In genomic region chr4:99941655-99942414, GRCm38 (mm10) we compare ENCODE assay signal across 8 mouse cellular contexts. TPM values are rescaled to one million over a fixed set of nuclear protein-coding genes. Genes with fewer than 3 reads are reported as not detected.
A peak's percentile ranks its signal among the peaks of the same experiment; 100 is the strongest.
DNase-seq lines count a peak whose midpoint lies in the region; ATAC-seq and TF ChIP-seq lines count a peak whose summit lies in the region.

No protein-coding gene starts in this region.

- H3K36me3 ChIP-seq in lung, embryonic 14.5 days (ENCODE audit: insufficient read depth): no peaks in the 10 kb centered on the region
- no peaks in the 10 kb centered on the region for H3K36me3 ChIP-seq in midbrain, embryonic 10.5 days

- H3K4me3 ChIP-seq in lung, embryonic 14.5 days (ENCODE audit: low read depth, low read length): no peak overlapping the region
- H3K4me3 ChIP-seq in midbrain, embryonic 10.5 days: no peak overlapping the region

- peak; percentile 41 for DNase-seq in layer of hippocampus, adult 11-12 months (ENCODE audit: low spot score)
- no peak for DNase-seq in layer of hippocampus, postnatal 25 days (ENCODE audit: extremely low spot score in 1 of 2, low spot score in 1 of 2)
- DNase-seq in adrenal gland, adult 18-20 months (ENCODE audit: low spot score in 2 of 2): peak; percentile 40 to 46
- peak; percentile 70 to 73 for DNase-seq in heart, postnatal 10 days
- DNase-seq in lung, embryonic 14.5 days: peak; percentile 66
- DNase-seq in midbrain, embryonic 10.5 days (ENCODE audit: low spot score): no peak
- DNase-seq in right cerebral cortex, adult 2 months (ENCODE audit: low spot score in 2 of 2): no peak

- intact Hi-C loops in heart, postnatal 10 days (cut with DNase I): no loop called here

- H3K4me2 ChIP-seq in lung, embryonic 14.5 days: no peak overlapping the region

- 63% methylated on average over 10 of the region's 10 CpGs for WGBS in lung, embryonic 14.5 days
- WGBS in midbrain, embryonic 10.5 days: 78% methylated on average over 10 of the region's 10 CpGs

- ATAC-seq in lung, embryonic 14.5 days (ENCODE audit: insufficient read depth): no peak; the same call in none of the 2 replicates
- no peak for ATAC-seq in monocyte, adult 5-6 weeks (replicated peaks; ENCODE audit: insufficient number of reproducible peaks, low FRiP score, low TSS enrichment, poor library complexity, severe bottlenecking)

- H3K27ac ChIP-seq in lung, embryonic 14.5 days (ENCODE audit: low read depth): no peak overlapping the region
- H3K27ac ChIP-seq in midbrain, embryonic 10.5 days (replicated peaks): no peak overlapping the region

- H3K4me1 ChIP-seq in lung, embryonic 14.5 days (ENCODE audit: insufficient read depth): peaks cover 8% of the 10 kb centered on the region; the same call in 1 of the 2 replicates
- H3K4me1 ChIP-seq in midbrain, embryonic 10.5 days: peaks cover 10% of the 10 kb centered on the region

- TF ChIP-seq CTCF in lung, embryonic 14.5 days (IDR thresholded peaks at IDR 0.05; ENCODE audit: low read depth): peak; percentile 49

- H3K27me3 ChIP-seq in lung, embryonic 14.5 days (ENCODE audit: insufficient read depth, low read length): no peaks in the 10 kb centered on the region
- no peaks in the 10 kb centered on the region for H3K27me3 ChIP-seq in midbrain, embryonic 10.5 days (ENCODE audit: low read depth, poor library complexity, severe bottlenecking)

- no peaks in the 10 kb centered on the region for H3K9me3 ChIP-seq in lung, embryonic 14.5 days (ENCODE audit: low read depth, low read length)
- no peaks in the 10 kb centered on the region for H3K9me3 ChIP-seq in midbrain, embryonic 10.5 days (replicated peaks)

- H3K9ac ChIP-seq in lung, embryonic 14.5 days: no peak overlapping the region

RNA-seq across cellular contexts. Expression of gene Itgb3bp, which starts 12.2 kb away (rescaled TPM):
- 1 to 10 TPM; 4.4 to 6.0 TPM for total RNA-seq in layer of hippocampus, postnatal 25 days (2021)
- 1 to 10 TPM; 4.9 to 5.9 TPM for total RNA-seq in adrenal gland, adult 18-20 months (2021)
- total RNA-seq in heart, postnatal 10 days (2021): 1 to 10 TPM; 7.6 to 8.8 TPM
- 39.0 and 41.6 TPM in 2 replicates for polyA plus RNA-seq in lung, embryonic 14.5 days (2014; fragmentation: Nextera tagmentation; extraction: Ambion mirVana)
- polyA plus RNA-seq in midbrain, embryonic 10.5 days (2016; fragmentation: Nextera tagmentation; extraction: Ambion mirVana): 54.9 and 62.3 TPM in 2 replicates
- 6.0 to 8.1 TPM (median 8.1 TPM) in 3 replicates for total RNA-seq in monocyte, adult 5-6 weeks (2017)

RNA-seq across cellular contexts. Expression of gene Pgm1, which starts 12.6 kb away (rescaled TPM):
- 10 to 100 TPM; 56.2 to 65.8 TPM for total RNA-seq in layer of hippocampus, postnatal 25 days (2021)
- 100 to 1,000 TPM in 1 of 2 experiments, 10 to 100 TPM in 1; 93.0 to 106 TPM for total RNA-seq in adrenal gland, adult 18-20 months (2021)
- 100 to 1,000 TPM; 222 to 228 TPM for total RNA-seq in heart, postnatal 10 days (2021)
- polyA plus RNA-seq in lung, embryonic 14.5 days (2014; fragmentation: Nextera tagmentation; extraction: Ambion mirVana): 52.9 and 60.4 TPM in 2 replicates
- 66.6 and 67.7 TPM in 2 replicates for polyA plus RNA-seq in midbrain, embryonic 10.5 days (2016; fragmentation: Nextera tagmentation; extraction: Ambion mirVana)
- 11.8 to 18.0 TPM (median 14.0 TPM) in 3 replicates for total RNA-seq in monocyte, adult 5-6 weeks (2017)

Comparison
In these comparisons a context has a peak if more than half of its experiments do, and no peak if none do; other contexts are left out.
1. DNase-seq: peak in layer of hippocampus, adult 11-12 months (single experiment), adrenal gland, adult 18-20 months (2 of 2), heart, postnatal 10 days (2 of 2) and lung, embryonic 14.5 days (single experiment); none in layer of hippocampus, postnatal 25 days (0 of 2), midbrain, embryonic 10.5 days (single experiment) and right cerebral cortex, adult 2 months (0 of 2).